Mouse (Mus musculus): ENCODE results near the gene Siglec1. TPM values are rescaled to one million over a fixed set of nuclear protein-coding genes. Genes with fewer than 3 reads are reported as not detected.
"Not testable (repeated sequence)": the region's sequence is repeated elsewhere in the genome, so short reads cannot be mapped to it uniquely, and the experiment has no call there.

Gene Siglec1
- total RNA-seq, 2 experiments from 2014 or later: 0.64 to 0.77 TPM

- intact Hi-C loops (cut with DNase I): loop anchor here (1.0 to 10.0 kb wide), 3 partner anchors 37 to 199 kb away; partner anchors contain the start of gene 1700037H04Rik
- peak; percentile 53 to 82 for DNase-seq
Measured at GRCm38 (mm10) chr2:131055631-131056030, 30.9 kb downstream of the Siglec1 start.

- intact Hi-C loops (cut with DNase I): loop anchor here (5.0 to 10.0 kb wide), 2 partner anchors 38 to 200 kb away; no protein-coding TSS in a partner anchor
- DNase-seq: no peak
Measured at GRCm38 (mm10) chr2:131054646-131055264, 31.8 kb downstream of the Siglec1 start.

GRCm38 (mm10) chr2:131053851-131054645 is 32.5 kb downstream of the Siglec1 start:
- intact Hi-C loops (cut with DNase I): loop anchor here (10.0 kb wide), 1 partner anchor 201 kb away; no protein-coding TSS in a partner anchor

GRCm38 (mm10) chr2:131052862-131053418 is 33.6 kb downstream of the Siglec1 start:
- DNase-seq: no peak

More at GRCm38 (mm10) chr2:131053851-131054645, 32.5 kb downstream of the Siglec1 start:
- DNase-seq: no peak

GRCm38 (mm10) chr2:131052043-131052442 is 34.5 kb downstream of the Siglec1 start:
- intact Hi-C loops (cut with DNase I): loop anchor here (10.0 kb wide), 1 partner anchor 203 kb away; no protein-coding TSS in a partner anchor
- DNase-seq: no peak

More at GRCm38 (mm10) chr2:131052862-131053418, 33.6 kb downstream of the Siglec1 start:
- intact Hi-C loops (cut with DNase I): loop anchor here (10.0 kb wide), 1 partner anchor 202 kb away; no protein-coding TSS in a partner anchor

GRCm38 (mm10) chr2:131046025-131046424 is 40.5 kb downstream of the Siglec1 start:
- intact Hi-C loops (cut with DNase I): no loop called here
- DNase-seq: no peak

GRCm38 (mm10) chr2:131044989-131045720 is 41.4 kb downstream of the Siglec1 start:
- DNase-seq: no peak
- intact Hi-C loops (cut with DNase I): no loop called here

- intact Hi-C loops (cut with DNase I): no loop called here
- DNase-seq: no peak
Measured at GRCm38 (mm10) chr2:131044354-131044852, 42.2 kb downstream of the Siglec1 start.

- intact Hi-C loops (cut with DNase I): no loop called here
- DNase-seq: no peak
Measured at GRCm38 (mm10) chr2:131042988-131043387, 43.6 kb downstream of the Siglec1 start, which contains the start of gene Gfra4. TSS of gene Gfra4 (minus strand) at chr2:131043088.

GRCm38 (mm10) chr2:131040854-131041825 is 45.4 kb downstream of the Siglec1 start:
- peak in 1 of 2 experiments; percentile 44 for DNase-seq
- intact Hi-C loops (cut with DNase I): no loop called here

GRCm38 (mm10) chr2:131038675-131039074 is 47.9 kb downstream of the Siglec1 start:
- no peak for DNase-seq
- intact Hi-C loops (cut with DNase I): no loop called here

- intact Hi-C loops (cut with DNase I): no loop called here
- DNase-seq: no peak
Measured at GRCm38 (mm10) chr2:131038197-131038596, 48.4 kb downstream of the Siglec1 start.

GRCm38 (mm10) chr2:131037226-131037990 is 49.2 kb downstream of the Siglec1 start:
- DNase-seq: peak; percentile 67 to 80
- intact Hi-C loops (cut with DNase I): no loop called here

GRCm38 (mm10) chr2:131036757-131037156 is 49.8 kb downstream of the Siglec1 start:
- DNase-seq: no peak
- intact Hi-C loops (cut with DNase I): no loop called here

GRCm38 (mm10) chr2:131036343-131036742 is 50.2 kb downstream of the Siglec1 start:
- intact Hi-C loops (cut with DNase I): no loop called here
- no peak for DNase-seq

GRCm38 (mm10) chr2:131031406-131031805 is 55.2 kb downstream of the Siglec1 start:
- DNase-seq; intact Hi-C loops (cut with DNase I): not testable (repeated sequence)

- no peak for DNase-seq
- intact Hi-C loops (cut with DNase I): no loop called here
Measured at GRCm38 (mm10) chr2:131030998-131031397, 55.6 kb downstream of the Siglec1 start.

GRCm38 (mm10) chr2:131030561-131030960 is 56.0 kb downstream of the Siglec1 start:
- intact Hi-C loops (cut with DNase I): no loop called here
- no peak for DNase-seq

Data from heart, postnatal 10 days (tissue).